Mouse (Mus musculus): Measurements from ENCODE around the gene BC004004.
"Not testable (repeated sequence)": the region's sequence is repeated elsewhere in the genome, so short reads cannot be mapped to it uniquely, and the experiment has no call there.

BC004004 gene

DNA sequence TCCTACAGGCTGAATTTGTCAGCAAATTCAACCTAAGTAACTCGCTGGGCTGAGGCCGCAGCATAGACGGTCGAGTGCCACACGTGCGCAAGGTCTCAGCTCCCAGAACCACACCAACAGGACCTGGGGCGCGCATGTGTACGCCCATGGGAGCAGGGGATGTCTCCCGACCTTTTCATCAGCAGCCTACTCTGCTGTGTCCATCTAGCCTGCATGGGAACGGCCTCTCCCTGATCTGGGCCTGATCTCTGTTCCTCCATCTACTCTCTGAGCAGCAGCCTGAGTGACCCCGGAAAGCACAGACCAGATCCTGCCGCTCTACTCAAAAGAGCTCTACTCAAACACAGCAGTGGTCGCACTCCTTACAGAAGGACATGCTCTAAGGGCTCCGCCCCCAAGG lies 8.1 kb upstream of the BC004004 start:
- DNase-seq (ENCODE audit: low read depth) = no peak

GRCm38 (mm10) chr17:29261603-29262258 lies 6.9 kb upstream of the BC004004 start:
- peak; percentile 78 for DNase-seq (ENCODE audit: low read depth)

DNA sequence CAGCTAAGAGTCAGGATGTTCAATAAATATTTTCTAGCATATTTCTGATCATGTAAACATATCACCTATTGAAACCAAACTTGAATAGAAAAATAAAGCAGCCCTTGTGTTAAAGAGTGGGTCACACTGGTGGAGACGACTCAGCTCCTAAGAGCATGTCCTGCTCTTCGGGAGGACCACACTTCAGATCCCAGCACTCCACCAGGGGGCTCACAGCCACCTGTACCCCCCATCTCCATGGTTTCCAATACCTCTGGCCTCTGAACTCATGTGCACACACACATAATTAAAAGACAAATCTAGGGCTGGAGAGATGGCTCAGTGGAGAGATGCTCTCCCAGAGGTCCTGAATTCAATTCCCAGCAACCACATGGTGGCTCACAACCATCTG lies 6.3 kb upstream of the BC004004 start:
- peak; percentile 66 for DNase-seq (ENCODE audit: low read depth)

DNA sequence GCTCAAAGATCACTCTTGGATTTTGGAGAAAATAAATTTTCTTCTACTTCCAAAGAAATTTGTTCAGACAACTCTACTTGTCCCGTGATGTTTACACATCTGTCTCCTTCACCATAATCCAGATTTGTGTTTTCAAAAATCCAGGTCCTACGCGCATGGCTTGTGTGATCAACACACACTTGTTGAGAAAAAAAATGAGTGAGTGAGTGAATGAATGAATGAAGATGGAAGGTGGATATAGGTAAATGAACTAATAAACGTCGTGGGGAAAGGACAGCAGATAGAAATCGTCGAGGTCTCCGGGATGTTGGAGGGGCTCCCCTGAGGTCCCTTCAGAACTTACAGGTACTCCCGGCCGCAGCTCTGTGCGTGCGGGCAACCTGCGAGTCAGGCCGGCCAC lies 5.2 kb upstream of the BC004004 start:
- DNase-seq (ENCODE audit: low read depth) = no peak

GRCm38 (mm10) chr17:29263840-29264633 lies 4.6 kb upstream of the BC004004 start, which contains the start of gene Ppil1:
Ppil1 (minus strand) TSS chr17:29264186.
- peak; percentile 94 for DNase-seq (ENCODE audit: low read depth)

DNA sequence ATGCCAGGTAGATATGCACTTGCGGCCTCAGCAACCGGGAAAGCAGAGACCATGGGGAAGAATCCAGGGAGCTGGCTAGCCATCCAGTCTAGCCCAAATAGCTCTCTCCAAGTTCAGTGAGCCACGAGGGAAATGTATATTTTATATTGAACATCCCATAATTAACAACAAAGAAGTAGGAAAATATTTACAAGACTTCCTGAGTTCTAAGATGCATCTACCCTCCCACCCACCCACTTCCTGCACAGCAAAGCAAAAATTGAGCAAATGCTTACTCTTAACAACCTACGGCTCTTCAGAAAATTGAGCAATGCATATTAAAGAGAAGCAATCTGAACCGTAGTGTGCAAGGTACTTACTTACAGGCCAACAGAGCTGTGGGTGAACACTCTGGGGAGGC lies 3.8 kb upstream of the BC004004 start:
- peak; percentile 67 for DNase-seq (ENCODE audit: low read depth)

DNA sequence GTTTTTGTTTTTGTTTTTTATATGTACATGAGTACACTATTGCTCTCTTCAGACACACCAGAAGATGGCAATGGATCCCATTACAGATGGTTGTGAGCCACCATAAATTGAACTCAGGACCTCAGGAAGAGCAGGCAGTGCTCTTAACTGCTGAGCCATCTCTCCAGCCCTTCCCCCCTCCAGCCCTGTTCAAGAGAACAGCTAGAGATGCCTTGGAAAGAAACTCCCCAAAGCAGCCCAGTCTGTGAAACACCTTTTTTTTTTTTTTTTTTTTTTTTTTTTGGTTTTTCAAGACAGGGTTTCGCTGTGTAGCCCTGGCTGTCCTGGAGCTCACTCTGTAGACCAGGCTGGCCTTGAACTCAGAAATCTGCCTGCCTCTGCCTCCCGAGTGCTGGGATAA lies 1.5 kb upstream of the BC004004 start:
- not testable (repeated sequence) for DNase-seq (ENCODE audit: low read depth)

- DNase-seq (ENCODE audit: low read depth) = no peak
Observed at GRCm38 (mm10) chr17:29267931-29268681, 482 bp upstream of the BC004004 start.

GRCm38 (mm10) chr17:29269349-29269706 lies 740 bp downstream of the BC004004 start:
- DNase-seq (ENCODE audit: low read depth) = no peak

DNA sequence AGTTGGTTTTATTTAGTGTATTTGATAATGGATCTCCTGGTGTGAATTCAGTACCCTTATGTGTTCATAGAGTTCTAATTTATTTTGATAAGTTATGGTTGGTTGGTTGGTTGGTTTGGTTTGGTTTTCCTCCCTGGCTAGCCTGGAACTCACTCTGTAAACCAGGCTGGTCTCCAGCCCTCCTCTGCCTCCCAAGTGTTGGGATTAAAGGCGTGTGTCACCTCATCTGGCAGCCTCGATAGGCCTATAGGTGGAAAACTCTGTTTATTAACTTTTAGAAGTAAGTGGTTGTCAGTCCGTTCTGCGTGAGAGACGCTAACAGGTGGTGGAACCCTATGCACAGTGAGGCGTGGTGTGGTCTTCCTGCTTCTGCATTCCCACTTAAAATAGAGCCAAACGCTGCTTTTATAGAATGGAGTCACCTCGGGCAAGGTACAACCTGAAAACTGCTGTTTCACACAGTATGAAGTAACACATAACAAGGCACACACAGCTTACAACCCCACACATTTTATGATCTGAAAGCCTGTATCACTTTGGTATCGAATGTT lies 1.6 kb downstream of the BC004004 start:
- DNase-seq (ENCODE audit: low read depth) = no peak

DNA sequence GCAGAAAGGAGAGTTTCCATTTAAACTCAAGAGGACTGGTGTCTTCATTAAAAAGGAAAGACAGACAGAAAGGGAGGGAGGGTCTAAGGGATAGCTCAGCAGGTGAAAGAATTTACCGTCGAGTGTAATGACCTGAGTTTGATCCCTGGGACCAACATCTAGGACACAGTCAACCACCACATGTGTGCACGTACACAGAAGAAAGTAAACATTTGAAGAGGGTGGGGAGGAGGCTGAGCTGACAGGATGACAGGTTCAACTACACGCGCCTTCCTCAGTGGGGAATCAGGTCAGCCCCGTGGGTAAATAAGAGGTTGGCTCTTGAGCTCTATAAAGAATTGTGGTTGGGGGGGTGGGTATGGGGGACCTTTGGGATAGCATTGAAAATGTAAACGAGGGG lies 4.6 kb downstream of the BC004004 start:
- DNase-seq (ENCODE audit: low read depth) = no peak

DNA sequence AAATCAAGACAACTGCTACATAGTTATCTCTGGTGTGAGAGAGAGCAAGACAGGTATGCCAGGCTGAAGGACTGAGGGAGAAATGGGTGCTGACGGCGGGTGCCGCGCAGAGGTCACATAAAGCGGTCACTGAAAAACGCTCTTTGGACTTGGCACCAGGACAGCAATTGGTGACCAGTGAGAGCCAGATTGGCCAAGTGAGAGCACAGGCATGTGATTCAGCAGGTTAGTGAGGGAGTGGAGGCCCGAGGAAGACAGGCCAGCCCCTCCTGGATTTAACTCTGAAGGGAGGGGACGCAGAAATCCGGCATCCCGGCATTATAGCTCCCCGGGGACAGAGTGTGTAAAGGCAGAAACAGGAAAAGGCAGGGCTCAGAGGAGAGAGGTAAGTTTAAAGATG lies 5.3 kb downstream of the BC004004 start:
- DNase-seq (ENCODE audit: low read depth) = no peak

DNA sequence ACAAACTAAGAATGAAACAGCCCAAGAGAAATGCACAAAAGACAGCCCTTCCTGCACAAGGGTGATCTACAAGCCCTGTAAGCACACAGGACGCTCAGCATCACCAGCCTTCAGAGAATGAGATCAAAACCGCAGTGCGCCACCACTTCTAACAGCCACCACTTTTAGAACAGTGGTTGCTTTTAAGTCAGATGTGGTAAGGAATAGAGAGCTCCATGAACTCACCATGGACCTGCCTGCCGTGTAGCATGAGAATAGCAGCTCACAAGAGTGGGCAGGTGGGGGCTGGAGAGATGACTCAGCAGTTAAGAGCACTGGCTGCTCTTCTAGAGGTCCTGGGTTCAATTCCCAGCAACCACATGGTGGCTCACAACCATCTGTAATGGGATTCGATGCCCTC lies 11.8 kb downstream of the BC004004 start:
- DNase-seq (ENCODE audit: low read depth) = peak; percentile 87

DNA sequence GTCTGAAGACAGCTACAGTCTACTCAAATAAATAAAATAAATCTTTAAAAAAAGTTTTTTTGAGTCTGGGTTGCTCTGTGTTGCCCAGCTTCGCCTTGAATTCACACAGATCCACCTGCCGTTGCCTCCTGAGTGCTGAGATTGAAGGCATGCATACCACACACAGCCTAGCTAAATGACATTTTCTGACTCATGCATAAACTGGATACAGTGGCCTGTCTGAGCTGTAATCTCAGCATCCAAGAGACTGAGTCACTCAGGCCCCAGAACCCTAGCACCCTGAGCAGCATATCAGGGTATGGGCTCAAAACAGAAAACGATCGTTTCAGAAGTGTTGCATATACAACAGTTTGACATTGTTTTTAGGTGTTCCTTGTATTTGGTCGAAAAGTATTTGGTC lies 13.0 kb downstream of the BC004004 start:
- DNase-seq (ENCODE audit: low read depth) = no peak

- no peak for DNase-seq (ENCODE audit: low read depth)
Observed at GRCm38 (mm10) chr17:29282216-29282952, 13.8 kb downstream of the BC004004 start.

DNA sequence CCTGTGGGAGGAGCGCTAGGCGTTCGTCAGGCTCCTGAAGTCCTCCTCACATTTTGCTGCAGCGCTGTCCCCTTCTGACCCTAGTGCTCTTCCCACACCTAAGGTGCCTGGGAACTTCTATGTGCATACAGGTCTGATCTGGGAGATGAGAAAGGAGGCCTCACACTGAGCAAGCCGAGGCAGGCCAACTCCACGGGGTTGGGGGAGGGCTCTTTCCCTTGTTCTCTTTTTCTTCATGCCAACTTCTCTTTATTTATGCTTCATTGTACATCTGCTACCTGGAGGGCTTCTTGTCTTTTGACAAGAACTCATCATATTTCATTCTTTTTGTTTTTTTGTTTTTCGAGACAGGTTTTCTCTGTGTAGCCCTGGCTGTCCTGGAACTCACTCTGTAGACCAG lies 23.2 kb downstream of the BC004004 start:
- DNase-seq (ENCODE audit: low read depth) = no peak

- DNase-seq (ENCODE audit: low read depth) = no peak
Observed at GRCm38 (mm10) chr17:29292996-29293395, 24.4 kb downstream of the BC004004 start.

- DNase-seq (ENCODE audit: low read depth) = no peak
Observed at GRCm38 (mm10) chr17:29293807-29294605, 25.4 kb downstream of the BC004004 start.

DNA sequence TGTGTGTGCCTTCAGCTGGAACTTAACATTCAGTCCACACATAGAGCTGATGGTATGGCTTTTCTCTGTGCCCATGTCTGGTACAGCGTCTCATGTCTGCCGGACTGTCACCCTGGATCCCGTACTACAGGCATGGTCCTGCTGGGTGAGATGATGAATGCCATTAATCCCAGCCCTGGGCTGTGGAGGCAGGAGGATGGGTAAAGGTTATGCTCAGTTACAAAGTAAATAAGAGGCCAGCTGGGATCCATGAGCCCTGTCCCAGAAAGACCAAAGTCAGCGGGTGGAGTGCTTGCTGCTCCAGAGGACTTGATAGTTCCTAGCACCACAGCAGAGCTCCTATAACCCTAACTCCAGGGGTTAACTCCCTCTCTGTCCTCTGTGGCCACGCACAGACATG lies 27.2 kb downstream of the BC004004 start:
- no peak for DNase-seq (ENCODE audit: low read depth)

DNA sequence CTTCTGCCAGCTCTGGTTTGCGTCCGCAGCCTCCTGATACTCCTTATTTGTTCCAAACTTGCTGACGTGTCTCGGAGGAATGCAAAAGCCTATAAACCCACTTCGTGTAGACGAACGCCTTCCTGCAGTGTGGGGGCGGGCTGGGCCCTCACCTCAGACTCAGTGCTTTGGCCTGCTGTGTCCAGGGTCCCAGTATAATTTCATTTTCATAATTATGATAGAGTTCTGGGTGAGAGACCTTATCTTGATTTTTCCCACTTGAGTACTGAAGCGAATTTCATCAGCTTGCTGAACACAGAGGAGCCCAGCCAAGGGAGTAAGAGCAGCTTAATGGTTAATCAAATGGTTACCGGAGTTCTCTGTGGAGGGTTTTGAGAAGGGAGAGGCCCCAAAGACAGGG lies 28.7 kb downstream of the BC004004 start:
- DNase-seq (ENCODE audit: low read depth) = no peak

- DNase-seq (ENCODE audit: low read depth) = peak; percentile 51
Observed at GRCm38 (mm10) chr17:29297813-29298212, 29.2 kb downstream of the BC004004 start.
